Mouse (Mus musculus): ENCODE data around the gene Ism2. TPM values are rescaled to one million over a fixed set of nuclear protein-coding genes. Genes with fewer than 3 reads are reported as not detected.

Gene Ism2
- 0.23 and 0.55 TPM in 2 replicates for polyA plus RNA-seq (2015; fragmentation: Nextera tagmentation; extraction: Ambion mirVana)

DNA sequence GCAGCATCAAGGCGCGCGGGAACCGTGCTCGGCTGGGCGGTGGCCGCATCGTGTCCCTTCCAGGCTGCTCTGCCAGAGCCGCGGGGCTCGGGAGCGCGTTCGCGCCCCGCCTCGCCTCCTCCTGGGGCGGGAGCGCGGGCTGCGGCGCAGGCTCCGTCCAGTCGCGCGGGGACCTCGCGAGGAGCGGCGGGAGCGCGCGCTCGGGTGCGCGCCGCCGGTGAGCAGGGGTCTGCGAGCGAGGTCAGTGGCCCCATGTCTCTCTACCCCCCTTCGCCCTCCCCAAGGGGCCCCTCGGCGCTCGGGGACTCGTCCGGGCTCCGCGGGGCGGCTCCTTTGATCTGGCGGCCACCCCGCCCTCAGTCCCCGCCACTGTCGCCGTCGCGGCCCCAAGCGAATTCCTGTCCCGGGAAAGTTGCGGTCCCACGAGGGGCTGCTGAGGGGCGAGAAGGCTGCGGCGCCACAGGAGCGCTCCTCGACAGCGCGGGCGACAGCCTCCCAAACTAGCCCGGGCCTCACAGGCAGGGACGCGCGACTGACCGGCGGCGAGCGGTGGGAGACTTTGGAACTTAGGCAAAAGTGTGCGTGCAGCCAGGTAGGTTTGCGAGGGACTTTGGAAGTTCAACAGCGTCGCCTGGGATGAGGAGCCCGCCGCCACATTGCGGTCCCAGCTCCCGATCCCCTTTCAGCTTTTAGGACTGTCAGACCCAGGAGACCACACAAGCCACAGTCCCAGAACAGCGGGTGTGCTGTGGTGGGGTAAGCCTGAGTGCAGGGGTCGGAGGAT lies at the start of gene Ism2:
TSS of gene Ism2 (minus strand) at position 49 of the 784 bp plus-strand sequence.
- 0 out of 2 replicates have a peak, but pooled peaks have one; percentile 0 for TF ChIP-seq CTCF (IDR thresholded peaks at IDR 0.05; ENCODE audit: low read depth)
- Histone ChIP-seq H3K4me1 (replicated peaks; ENCODE audit: control insufficient read depth, insufficient read depth, low read length) (no peaks in the 10 kb centered on the region), H3K4me3 (ENCODE audit: low read depth, low read length) (peak within 1 kb of the TSS; percentile 70), H3K4me2 (replicated peaks; ENCODE audit: low read depth) (peak within 1 kb of the TSS; percentile 99), H3K9me3 (ENCODE audit: control insufficient read depth) (no peaks in the 10 kb centered on the region), H3K36me3 (ENCODE audit: control insufficient read depth, insufficient read depth) (no peaks in the 10 kb centered on the region), H3K27me3 (replicated peaks; ENCODE audit: control insufficient read depth, insufficient read depth, low read length) (no peaks in the 10 kb centered on the region; the same call in 1 of the 2 replicates), H3K9ac (ENCODE audit: low read depth, low read length) (peak within 1 kb of the TSS; percentile 56), H3K27ac (ENCODE audit: low read depth, low read length) (no peak within 1 kb of the TSS)
- WGBS, result under 1% methylated on average over 61 of the region's 86 CpGs
- ATAC-seq, result peak; percentile 66

DNA sequence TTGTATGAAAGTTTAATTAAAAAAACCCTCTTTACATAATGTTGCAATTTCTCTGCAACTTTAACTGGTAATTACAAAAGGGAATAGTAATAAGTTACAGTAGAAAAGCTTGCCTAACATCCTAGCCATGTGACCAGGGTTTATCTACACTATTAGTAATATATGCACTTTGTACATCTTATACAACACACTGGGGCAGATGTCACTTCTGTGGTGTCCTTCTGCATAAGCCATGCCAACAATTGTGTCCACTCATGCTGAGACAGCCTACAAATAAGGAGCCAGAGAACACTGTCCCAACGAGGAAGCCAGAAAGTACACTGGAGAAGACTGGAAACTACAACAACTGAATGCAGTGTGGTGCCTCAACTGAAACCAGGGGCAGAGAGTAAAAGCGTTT lies 48.5 kb upstream of the Ism2 start:
- no peaks in the 10 kb centered on the region; the same call in 1 of the 2 replicates for H3K4me1 ChIP-seq (replicated peaks; ENCODE audit: control insufficient read depth, insufficient read depth, low read length)
- no peak overlapping the region for H3K4me3 ChIP-seq (ENCODE audit: low read depth, low read length)
- peak overlapping the region; percentile 54 for H3K27ac ChIP-seq (ENCODE audit: low read depth, low read length)
- H3K4me2 ChIP-seq (replicated peaks; ENCODE audit: low read depth), result no peak overlapping the region
- TF ChIP-seq CTCF (IDR thresholded peaks at IDR 0.05; ENCODE audit: low read depth), result no peak
- no peaks in the 10 kb centered on the region for H3K27me3 ChIP-seq (replicated peaks; ENCODE audit: control insufficient read depth, insufficient read depth, low read length)
- 64% methylated on average over 2 of the region's 2 CpGs for WGBS
- no peak overlapping the region for H3K9ac ChIP-seq (ENCODE audit: low read depth, low read length)
- ATAC-seq, result peak; percentile 92
- H3K36me3 ChIP-seq (ENCODE audit: control insufficient read depth, insufficient read depth), result peaks cover 31% of the 10 kb centered on the region
- H3K9me3 ChIP-seq (ENCODE audit: control insufficient read depth), result no peaks in the 10 kb centered on the region

DNA sequence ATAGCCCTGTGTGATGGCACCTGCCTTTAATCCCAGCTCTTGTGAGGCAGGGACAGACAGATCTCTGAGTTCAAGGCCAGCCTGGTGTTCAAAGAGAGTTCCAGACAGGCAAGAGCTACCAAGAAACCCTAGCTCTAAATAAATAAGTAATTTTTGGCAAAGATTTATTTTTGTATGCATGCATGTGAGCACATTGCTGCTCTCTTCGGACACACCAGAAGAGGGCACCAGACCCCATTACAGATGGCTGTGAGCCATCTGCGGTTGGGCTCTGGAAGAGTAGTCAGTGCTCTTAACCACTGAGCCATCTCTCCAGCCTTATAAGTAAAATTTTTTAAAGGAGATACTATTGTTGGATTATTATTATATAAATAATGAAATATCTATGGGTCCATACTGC lies 48.0 kb upstream of the Ism2 start:
- Histone ChIP-seq H3K27ac (ENCODE audit: low read depth, low read length) (no peak overlapping the region), H3K4me2 (replicated peaks; ENCODE audit: low read depth) (no peak overlapping the region), H3K27me3 (replicated peaks; ENCODE audit: control insufficient read depth, insufficient read depth, low read length) (no peaks in the 10 kb centered on the region), H3K4me1 (replicated peaks; ENCODE audit: control insufficient read depth, insufficient read depth, low read length) (no peaks in the 10 kb centered on the region; the same call in 1 of the 2 replicates), H3K36me3 (ENCODE audit: control insufficient read depth, insufficient read depth) (peaks cover 32% of the 10 kb centered on the region), H3K9me3 (ENCODE audit: control insufficient read depth) (no peaks in the 10 kb centered on the region), H3K4me3 (ENCODE audit: low read depth, low read length) (no peak overlapping the region), H3K9ac (ENCODE audit: low read depth, low read length) (no peak overlapping the region)
- 90% methylated on average over 2 of the region's 2 CpGs for WGBS
- TF ChIP-seq CTCF (IDR thresholded peaks at IDR 0.05; ENCODE audit: low read depth), result peak; percentile 62
- no peak for ATAC-seq

DNA sequence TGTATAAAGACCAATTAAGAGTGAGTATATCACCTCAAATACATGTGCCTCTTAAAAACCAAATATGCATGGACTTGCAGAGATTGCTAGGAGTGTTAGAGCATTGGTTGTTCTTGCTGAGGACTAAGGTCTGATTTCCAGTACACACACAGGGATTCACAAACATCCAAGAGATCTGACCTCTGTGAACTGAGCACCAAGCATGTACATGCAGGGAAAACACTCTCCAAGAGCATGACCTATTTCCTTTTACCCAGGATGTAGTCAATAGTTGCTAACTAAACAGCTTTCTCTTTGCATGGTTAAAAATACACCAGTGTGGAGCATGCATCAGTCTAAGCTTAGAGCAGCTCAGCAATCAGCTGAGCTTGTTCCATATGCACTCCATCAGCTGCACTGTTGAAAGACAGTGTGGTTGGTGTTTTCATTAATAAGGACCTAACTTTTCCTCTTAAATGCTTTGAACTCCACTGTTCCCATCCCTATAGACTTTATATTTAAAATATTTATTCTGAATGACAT lies 43.6 kb upstream of the Ism2 start:
- Histone ChIP-seq H3K9me3 (ENCODE audit: control insufficient read depth) (no peaks in the 10 kb centered on the region), H3K27me3 (replicated peaks; ENCODE audit: control insufficient read depth, insufficient read depth, low read length) (no peaks in the 10 kb centered on the region), H3K9ac (ENCODE audit: low read depth, low read length) (no peak overlapping the region), H3K27ac (ENCODE audit: low read depth, low read length) (no peak overlapping the region), H3K4me3 (ENCODE audit: low read depth, low read length) (no peak overlapping the region), H3K4me2 (replicated peaks; ENCODE audit: low read depth) (no peak overlapping the region), H3K36me3 (ENCODE audit: control insufficient read depth, insufficient read depth) (peaks cover 45% of the 10 kb centered on the region), H3K4me1 (replicated peaks; ENCODE audit: control insufficient read depth, insufficient read depth, low read length) (no peaks in the 10 kb centered on the region; the same call in 1 of the 2 replicates)
- no peak for ATAC-seq
- TF ChIP-seq CTCF (IDR thresholded peaks at IDR 0.05; ENCODE audit: low read depth), result no peak

DNA sequence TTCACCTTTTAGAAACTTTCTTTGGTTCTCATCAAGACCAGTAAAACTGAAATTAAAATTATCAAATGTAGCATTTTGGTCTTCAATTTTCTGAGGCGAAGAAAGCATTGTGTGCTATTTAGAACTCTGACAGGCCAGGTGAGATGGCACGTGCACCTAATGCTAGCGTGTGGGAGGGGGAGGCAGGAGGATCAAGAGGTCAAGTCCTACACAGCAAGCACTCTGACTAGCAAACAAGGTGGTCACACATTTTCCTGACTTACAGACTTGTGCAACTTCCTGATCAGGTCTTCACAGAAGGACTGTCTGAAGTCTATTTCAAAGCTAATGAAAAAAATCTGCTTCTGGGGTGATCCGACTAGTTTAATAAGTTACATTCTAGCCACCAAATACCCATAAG lies 38.6 kb upstream of the Ism2 start:
- Histone ChIP-seq H3K4me1 (replicated peaks; ENCODE audit: control insufficient read depth, insufficient read depth, low read length) (no peaks in the 10 kb centered on the region), H3K9me3 (ENCODE audit: control insufficient read depth) (no peaks in the 10 kb centered on the region), H3K4me2 (replicated peaks; ENCODE audit: low read depth) (no peak overlapping the region), H3K27me3 (replicated peaks; ENCODE audit: control insufficient read depth, insufficient read depth, low read length) (no peaks in the 10 kb centered on the region), H3K36me3 (ENCODE audit: control insufficient read depth, insufficient read depth) (peaks cover 29% of the 10 kb centered on the region), H3K4me3 (ENCODE audit: low read depth, low read length) (no peak overlapping the region), H3K9ac (ENCODE audit: low read depth, low read length) (no peak overlapping the region), H3K27ac (ENCODE audit: low read depth, low read length) (no peak overlapping the region)
- 85% methylated on average over 4 of the region's 4 CpGs for WGBS
- no peak for ATAC-seq
- no peak for TF ChIP-seq CTCF (IDR thresholded peaks at IDR 0.05; ENCODE audit: low read depth)

DNA sequence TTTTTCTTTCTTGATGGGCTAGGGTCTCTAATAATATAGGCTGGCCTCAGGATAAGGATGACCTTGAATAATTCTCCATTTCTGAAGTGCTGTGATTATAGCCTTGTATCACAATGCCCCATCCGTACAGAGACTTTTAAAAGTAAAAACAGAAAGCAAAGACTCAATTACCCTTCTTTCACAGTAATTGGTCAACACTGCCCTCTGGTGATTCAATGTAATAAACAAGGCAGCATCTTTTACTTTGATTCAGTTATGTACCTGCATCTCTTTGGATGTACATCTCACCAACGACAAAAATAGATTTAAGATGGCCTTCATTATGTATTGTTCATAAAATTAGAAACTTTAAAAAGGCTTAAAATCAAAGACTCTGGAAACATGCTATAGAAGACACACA lies 35.4 kb upstream of the Ism2 start:
- WGBS, result 33% methylated on average over 2 of the region's 2 CpGs
- H3K4me3 ChIP-seq (ENCODE audit: low read depth, low read length), result no peak overlapping the region

More for the DNA sequence above, 35.4 kb upstream of the Ism2 start:
- H3K4me1 ChIP-seq (replicated peaks; ENCODE audit: control insufficient read depth, insufficient read depth, low read length), result no peaks in the 10 kb centered on the region
- H3K9me3 ChIP-seq (ENCODE audit: control insufficient read depth), result no peaks in the 10 kb centered on the region
- H3K27me3 ChIP-seq (replicated peaks; ENCODE audit: control insufficient read depth, insufficient read depth, low read length), result no peaks in the 10 kb centered on the region
- TF ChIP-seq CTCF (IDR thresholded peaks at IDR 0.05; ENCODE audit: low read depth), result peak; percentile 70
- ATAC-seq, result no peak
- H3K36me3 ChIP-seq (ENCODE audit: control insufficient read depth, insufficient read depth), result peaks cover 17% of the 10 kb centered on the region
- no peak overlapping the region for H3K27ac ChIP-seq (ENCODE audit: low read depth, low read length)
- no peak overlapping the region for H3K4me2 ChIP-seq (replicated peaks; ENCODE audit: low read depth)
- no peak overlapping the region for H3K9ac ChIP-seq (ENCODE audit: low read depth, low read length)
